Mouse (Mus musculus): ENCODE data around the gene Cnga4.
"Not testable (repeated sequence)": the region's sequence is repeated elsewhere in the genome, so short reads cannot be mapped to it uniquely, and the experiment has no call there.

Gene Cnga4

DNA sequence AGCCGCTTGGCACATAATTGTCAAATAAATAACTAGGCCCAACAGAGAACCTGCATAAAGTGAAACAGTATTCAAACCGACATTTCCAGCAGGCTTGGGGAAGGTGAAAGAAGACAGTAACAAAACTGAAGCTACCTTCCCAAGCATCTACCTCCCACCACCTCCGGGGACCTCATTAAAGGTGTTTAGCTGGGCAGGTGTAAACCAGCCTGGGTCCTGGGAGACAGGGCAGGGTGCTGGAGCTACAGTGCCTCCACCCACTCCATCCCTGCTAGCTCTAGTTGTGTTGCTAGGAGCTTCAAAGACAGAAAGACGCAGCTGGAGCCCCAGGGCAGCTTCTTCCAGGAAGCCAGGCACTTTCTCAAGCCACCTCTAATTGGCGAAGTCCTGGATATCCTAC lies at the start of gene Cnga4:
Gene Cnga4 (plus strand): TSS at position 301 of the 400 bp plus-strand sequence.
- DNase-seq (ENCODE audit: low read depth, low spot score) = no peak

DNA sequence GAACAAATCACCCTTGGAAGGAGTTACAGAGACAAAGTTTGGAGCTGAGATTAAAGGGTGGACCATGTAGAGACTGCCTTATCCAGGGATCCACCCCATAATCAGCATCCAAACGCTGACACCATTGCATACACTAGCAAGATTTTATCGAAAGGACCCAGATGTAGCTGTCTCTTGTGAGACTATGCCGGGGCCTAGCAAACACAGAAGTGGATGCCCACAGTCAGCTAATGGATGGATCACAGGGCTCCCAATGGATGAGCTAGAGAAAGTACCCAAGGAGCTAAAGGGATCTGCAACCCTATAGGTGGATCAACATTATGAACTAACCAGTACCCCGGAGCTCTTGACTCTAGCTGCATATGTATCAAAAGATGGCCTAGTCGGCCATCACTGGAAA lies 48.3 kb upstream of the Cnga4 start:
- not testable (repeated sequence) for DNase-seq (ENCODE audit: low read depth, low spot score)

DNA sequence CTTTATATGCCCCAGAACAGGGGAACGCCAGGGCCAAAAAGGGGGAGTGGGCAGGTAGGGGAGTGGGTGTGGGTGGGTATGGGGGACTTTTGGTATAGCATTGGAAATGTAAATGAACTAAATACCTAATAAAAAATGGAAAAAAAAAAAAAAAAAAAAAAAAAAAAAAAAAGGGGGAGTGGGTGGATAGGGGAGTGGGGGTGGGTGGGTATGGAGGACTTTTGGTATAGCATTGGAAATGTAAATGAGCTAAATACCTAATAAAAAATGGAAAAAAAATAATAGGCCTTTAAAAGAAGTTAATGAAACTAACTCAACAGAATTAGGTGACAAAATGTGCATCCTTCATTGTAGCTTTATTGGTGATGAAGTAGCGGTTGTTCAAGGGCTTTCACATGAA lies 47.9 kb upstream of the Cnga4 start:
- not testable (repeated sequence) for DNase-seq (ENCODE audit: low read depth, low spot score)

DNA sequence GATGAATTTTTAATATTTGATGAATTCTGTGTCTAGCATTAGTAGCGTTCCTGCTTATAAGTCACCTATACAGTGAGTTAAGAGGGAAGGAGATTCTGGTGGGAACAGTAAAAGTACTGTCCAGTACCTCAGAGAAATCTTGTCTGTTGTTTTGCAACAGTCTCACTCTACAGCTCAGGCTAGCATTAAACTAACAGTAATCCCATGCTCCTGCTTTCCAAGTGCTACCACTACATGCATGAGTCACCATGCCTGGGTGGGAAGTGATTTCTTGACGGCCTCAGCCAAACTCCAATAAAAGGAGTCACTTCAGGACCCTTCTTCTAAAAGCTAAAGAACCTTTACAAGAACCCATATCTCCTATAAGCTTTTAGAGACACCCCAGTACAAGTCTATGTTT lies 42.7 kb upstream of the Cnga4 start:
- no peak for DNase-seq (ENCODE audit: low read depth, low spot score)

DNA sequence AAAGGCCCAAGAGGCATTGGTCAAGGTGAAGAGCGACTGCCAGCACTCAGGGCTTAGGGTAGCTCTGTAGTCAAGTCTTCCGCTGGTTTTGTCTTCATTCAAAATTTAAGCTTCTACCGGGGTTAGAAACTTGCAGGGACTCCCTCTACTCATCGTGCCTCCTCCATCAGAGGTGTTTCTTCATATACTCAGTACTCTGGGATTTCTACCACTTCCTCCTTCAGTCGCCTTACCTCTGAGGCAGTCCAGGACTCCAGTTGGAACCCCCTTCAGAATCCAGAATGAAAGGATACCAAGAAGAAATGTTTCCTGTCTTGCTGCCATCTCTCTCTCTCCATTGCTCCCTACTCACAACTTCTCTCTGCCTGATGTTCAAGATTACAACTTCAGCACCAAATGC lies 37.1 kb upstream of the Cnga4 start:
- DNase-seq (ENCODE audit: low read depth, low spot score) = no peak

DNA sequence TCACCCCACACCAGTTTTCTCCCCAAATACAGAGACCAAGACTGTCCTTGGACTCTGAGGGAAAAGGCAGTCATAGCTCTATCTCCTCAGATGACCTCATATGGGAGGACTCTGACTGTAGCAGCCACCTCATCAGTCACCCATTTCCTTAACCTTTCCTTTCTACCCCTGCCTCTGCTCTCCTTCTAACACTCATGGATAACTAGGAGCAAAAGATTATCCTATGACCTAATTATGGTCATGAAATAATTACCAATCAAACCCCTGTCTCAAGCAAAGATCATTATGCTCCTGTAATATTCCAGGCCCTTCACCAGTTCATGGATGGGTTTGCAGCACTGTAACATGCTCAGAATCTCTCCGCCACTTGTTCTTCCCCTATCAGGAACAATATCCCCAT lies 36.4 kb upstream of the Cnga4 start, which contains the start of gene Olfr692:
Gene Olfr692 (plus strand): TSS at position 301 of the 400 bp plus-strand sequence.
- no peak for DNase-seq (ENCODE audit: low read depth, low spot score)

DNA sequence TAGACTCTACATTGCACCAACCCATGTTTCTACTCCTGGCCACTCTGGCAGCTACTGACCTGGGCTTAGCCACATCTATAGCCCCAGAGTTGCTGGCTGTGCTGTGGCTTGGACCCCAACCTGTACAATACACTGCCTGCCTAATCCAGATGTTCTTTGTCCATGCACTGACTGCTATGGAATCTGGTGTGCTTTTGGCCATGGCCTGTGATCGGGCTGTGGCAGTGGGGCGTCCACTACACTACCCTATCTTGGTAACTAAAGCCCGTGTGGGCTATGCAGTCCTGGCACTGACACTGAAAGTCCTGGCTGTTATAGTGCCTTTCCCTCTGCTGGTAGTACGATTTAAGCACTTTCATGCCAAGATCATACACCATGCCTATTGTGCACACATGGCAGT lies 35.8 kb upstream of the Cnga4 start:
- DNase-seq (ENCODE audit: low read depth, low spot score) = no peak

DNA sequence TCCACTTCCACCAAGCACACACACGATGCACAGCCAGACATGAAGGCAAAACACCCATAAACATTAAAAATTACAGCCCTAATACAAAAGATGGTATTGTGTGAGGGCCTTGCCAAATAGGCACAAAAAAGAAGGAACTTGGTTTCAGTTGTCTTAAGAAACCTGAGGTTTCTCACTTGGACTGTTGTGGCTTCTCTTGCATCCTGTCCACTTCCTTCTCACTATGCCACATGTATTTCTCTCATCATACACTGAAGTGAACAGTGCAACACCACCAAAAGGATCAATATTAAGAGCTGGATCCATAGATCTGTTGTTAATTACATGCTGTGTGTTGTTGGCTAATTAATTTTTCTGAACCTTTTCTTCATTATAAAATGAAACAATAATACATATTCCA lies 31.5 kb upstream of the Cnga4 start:
- no peak for DNase-seq (ENCODE audit: low read depth, low spot score)

DNA sequence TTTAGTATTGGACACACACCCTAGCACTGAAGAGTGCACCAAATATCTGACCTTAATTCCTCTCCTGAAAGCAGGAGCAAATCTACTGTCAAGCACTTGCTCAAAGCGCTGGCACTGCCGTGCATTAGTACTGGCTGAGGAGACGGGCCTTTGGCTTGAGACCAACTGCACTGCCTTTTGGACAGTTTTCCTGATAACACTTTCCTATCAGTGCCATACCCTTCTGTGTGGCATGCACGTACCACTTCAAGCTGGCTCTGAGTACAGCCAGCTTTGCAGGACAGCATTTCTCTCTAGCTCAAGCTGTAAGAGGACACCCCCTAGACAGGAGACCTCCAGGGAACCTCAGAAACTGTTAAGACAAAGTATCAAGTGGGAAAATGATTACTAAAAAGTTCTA lies 30.9 kb upstream of the Cnga4 start:
- no peak for DNase-seq (ENCODE audit: low read depth, low spot score)

DNA sequence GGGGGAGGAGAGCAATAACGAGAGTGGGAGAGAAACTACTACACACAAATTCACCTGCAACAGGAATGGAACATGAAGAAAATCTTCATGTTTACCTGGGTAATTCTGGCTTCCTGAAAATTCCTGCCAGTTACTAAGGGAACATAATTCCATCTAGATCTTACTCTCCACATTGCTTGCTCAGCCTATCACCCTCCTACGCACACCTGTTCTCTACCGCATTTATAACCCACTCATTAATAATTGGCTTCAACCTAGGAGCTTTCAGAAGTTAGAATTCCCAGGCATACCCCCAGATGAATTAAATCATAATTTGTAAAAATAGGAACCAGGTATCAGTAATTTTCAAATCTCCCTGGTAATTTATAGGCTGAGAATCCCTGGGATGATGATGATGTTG lies 30.4 kb upstream of the Cnga4 start:
- no peak for DNase-seq (ENCODE audit: low read depth, low spot score)

DNA sequence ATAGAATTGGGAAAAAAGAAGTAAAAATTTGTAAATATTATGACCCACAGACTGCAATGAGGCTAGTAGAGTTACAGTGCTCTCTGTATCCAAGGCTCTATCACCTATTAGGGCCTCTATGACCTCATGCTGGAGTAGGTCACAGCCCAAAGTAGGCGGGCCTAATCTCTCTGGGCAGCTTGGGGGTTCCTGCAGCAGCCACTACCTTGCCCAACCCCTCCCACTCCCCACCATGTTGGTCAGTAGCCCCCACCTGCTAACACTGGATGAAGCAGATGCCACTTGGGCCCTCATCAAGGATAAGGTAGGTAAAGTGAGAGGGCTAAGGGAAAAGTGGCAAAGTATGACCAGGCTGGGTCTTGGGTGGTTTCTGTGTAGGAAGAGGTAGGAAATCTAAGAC lies 29.5 kb upstream of the Cnga4 start, which contains the start of gene Gm5901:
Gene Gm5901 (plus strand): TSS at position 173 of the 400 bp plus-strand sequence.
- DNase-seq (ENCODE audit: low read depth, low spot score) = no peak

DNA sequence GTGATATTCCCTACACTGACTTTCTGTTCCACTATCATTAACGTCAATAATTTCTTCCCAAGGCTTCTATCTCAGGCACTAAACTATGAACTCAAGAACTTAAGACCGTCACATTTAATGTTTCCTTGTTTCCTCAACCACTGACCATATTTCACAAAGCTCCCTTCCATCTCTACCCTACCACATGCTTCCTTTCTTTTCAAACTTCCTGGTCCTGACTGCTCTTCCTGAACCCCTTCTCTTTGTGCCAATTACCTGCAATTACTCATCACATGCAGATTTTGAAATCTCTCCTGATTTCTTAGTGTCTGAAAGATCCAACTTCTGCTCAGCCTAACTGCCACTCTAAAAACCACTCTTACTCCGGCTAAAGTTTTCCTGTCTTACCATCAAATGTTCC lies 24.0 kb upstream of the Cnga4 start:
- no peak for DNase-seq (ENCODE audit: low read depth, low spot score)

DNA sequence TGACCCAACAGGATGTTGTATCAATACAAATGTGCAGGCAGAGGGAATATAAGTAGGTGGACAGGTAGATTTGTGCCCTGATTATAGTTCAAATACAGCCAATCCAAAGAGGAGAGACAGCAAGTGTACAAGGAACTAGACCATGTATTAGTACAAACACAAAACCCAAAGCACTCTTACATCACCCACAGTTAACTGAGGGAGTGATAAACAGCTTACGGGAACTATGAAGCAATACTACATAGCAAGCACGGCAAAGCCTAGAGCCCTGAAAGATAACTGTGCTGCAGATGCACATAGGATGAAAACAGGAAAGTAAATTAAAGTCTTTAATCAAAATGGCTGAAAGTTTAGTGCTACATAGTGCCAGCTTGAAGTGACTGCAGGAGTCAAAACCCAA lies 16.7 kb upstream of the Cnga4 start:
- no peak for DNase-seq (ENCODE audit: low read depth, low spot score)

DNA sequence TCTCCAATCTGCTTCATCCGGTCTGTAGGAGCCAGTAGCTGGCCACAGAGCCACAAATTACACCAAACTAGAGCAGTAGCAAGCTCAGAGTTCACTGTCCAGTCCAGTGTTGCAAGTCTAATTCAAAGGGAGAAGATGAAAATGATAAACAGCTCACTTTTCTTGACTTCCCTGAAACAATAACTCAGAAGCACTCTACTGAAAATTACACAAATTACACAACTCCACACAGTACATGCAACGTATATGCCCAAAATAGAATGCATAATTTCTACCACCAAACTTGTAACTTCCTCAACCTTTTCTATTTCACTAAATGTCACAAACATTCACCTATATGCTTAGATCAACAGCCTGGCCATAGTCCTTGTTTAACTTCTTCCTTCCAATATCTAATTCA lies 14.1 kb upstream of the Cnga4 start:
- no peak for DNase-seq (ENCODE audit: low read depth, low spot score)

DNA sequence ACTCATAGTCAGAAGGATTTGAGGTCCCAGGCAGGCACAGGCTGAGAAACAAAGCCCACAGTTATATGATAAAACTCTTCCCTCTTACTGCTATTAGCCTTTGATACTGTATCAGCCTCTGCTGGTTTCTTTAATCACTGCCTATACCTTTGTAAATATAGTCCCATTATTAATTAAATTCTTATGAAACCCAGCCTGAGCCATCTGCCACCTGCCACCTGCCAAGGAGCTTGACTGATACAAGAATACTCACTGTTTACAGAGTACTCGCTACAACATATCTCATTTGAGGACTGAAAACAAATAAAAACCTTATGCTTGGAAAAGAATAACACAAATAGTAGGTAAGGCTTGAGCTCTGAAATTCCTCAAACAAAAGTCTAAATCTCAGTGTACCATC lies 9.8 kb upstream of the Cnga4 start:
- DNase-seq (ENCODE audit: low read depth, low spot score) = no peak

DNA sequence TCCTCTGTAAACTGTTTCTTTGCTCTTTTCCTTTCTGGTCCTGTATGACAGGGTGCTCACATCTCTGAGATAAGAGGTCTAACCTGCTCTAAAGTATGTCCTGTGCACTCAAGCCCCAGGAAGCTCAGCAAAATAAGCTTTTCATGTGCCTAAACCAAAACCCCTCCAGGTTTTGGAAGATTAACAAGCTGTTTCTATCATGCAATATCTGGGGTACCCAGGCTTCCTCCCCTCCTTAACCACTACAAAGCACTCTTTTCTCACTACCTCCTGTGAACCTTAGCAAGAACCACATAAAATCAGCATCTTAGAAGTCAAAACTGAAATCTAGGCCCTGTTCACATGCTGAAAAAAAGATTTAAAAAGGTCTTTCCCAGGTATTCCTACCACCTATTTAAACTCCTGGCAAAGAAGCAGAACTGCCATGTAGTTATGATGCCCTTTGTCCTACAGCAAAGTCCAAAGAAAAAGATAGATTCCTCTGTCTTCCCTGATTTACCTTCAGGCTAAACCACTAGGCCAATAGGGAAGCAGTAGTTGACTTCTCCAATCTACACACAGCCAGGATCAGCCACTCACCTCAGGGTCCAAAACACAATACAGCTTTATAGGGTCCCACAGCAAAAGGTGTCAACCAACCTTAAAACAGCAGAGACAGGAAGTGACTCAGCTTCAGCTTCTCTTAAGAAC lies 9.1 kb upstream of the Cnga4 start:
- DNase-seq (ENCODE audit: low read depth, low spot score) = no peak

DNA sequence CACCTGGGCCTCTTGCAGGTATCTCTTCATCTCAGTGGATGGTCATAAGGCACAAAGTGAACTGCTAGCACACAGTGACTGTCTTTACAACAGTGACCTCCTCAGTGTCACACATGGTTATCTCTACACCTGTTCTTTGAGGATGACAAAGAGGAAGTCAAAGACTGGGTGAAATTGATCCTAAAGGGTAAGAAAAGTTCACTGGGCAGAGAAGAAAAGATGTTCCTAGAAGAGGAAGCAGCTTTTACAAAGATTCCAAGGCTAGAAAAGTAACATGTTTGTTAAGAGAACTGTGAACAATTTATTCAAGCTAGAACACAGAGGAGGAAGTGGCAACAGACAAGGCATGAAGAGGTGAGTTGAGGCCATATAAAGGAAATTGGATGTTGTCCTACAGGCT lies 8.2 kb upstream of the Cnga4 start:
- no peak for DNase-seq (ENCODE audit: low read depth, low spot score)

DNA sequence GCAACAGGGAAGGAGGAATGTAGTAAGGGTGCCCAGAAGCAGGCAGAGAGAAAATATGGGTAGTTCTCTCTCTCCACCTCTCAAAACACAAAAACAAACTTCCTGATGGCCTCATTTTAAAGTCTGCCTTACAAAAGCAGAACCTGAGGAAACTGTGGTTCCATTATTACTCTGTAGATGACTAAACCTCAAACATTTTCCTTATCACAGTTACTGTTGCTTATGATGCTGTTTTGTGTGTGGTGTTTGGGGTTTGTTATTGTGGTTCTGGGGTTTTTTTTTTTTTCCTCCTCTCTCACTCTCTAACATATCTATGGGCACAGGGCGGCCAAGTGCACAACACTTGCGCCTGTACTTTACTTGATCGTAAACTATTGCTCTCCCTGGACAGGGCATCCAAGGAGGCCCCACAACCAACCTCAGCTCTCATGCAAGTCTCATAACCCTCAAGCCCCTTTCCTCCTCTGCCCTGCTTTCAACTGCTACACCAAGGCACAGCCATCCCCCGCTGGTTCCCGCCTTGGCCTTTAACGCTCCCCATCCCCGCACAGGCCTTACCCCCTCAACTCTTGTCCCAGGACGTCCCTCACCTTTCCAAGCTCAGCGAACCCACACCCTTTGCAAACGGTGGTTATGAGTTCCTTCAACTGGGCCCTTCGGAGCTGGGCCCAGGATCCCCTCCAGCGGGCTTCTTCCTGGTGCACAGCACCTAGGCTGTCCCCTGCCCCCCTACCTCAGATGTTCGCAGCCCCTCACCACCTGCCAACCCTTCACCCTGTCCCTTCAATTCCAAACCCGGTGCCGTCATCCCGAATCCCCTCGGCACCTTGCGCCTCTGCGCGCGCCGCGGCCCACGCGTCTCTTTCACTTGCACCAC lies 5.1 kb upstream of the Cnga4 start:
- peak; percentile 13 for DNase-seq (ENCODE audit: low read depth, low spot score)

DNA sequence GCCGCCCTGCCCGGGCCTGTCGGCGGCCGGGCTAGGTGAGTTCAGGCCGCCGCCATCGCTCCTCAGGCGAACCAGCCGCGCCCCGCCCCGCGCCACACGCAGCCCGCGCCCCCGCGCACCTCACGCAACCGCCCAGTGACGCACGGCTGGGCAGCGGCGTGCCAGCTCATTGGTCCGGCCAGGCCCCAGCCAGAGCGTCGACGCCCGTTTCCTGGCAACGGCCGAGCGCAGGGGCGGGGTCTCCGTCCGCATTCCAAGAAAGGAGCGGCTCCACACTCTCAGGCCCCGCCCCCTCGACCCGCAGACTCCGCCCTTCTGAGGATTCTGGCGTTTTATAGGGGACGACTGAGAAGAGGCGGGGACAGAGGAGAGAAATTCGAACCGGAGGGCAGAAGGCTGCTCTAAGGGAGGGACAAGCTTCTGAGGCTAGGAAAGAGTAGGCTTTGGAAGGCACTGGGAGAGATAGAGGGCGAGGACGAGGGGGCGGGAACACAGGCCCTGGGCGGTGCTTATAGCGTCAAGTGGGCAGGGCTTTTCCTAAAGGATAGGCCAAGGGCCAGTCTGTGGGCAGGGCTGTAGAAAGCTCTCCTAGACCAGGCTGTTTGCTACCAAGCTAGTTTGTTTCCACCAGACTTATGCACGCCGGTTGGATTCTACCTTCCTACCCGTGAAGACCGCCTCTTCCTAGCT lies 4.3 kb upstream of the Cnga4 start, which contains the start of gene Fam160a2:
Gene Fam160a2 (minus strand): TSS at position 120 of the 690 bp plus-strand sequence.
- peak; percentile 99 for DNase-seq (ENCODE audit: low read depth, low spot score)

DNA sequence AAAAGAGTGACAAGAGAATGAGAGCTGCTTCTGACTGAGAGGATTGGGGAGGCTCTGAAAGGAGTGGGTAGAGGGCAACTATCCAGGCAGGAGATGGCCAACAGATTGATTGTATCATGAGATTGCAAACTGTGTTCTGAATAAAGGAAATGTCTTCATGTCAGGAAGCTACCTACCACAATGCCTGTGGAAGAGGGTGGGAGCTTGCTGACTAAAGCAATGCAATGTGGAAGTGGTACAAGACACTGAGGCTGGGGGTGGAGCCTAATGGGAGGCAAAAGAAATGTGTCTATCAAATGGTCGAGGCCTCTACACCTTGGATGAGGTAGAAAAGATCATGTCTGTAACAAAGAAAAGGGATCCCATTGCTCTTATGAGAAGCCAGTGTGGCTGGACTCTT lies 2.0 kb downstream of the Cnga4 start:
- DNase-seq (ENCODE audit: low read depth, low spot score) = no peak

DNA sequence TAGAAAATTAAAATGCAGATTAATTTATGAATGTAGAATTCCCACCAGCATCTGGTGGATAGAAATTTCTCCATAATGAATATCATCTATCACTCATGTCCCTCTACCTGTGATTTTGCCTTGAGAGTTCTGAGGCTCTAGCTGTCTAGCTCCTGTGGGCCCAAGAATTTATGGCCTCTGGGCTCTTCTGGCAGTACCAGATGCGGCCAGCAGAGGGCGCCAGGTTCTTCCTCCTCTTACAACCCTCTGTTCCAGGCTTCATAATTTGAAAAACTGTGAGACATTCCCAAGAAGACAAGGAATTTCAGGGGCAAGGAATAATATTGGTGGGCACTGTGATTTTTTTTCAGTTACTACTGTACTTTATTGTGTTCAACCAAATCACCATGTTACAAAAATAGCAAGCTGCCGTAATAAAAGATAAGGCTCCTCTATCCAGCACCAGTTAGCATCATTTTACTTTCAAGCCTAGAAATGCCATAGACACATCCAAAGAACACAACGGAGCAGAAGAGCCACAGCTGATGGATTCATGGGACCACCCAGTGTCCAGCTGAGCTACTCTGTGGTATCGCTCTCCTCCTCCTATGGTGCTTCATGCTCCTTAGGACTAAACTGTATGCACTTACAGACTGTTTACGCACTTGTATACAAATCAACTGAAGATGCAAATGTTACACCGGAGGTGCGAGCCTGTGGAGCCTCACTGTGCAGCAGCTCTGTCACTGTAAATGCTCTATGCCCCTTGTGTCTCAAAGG lies 7.7 kb downstream of the Cnga4 start:
- DNase-seq (ENCODE audit: low read depth, low spot score) = peak; percentile 63

DNA sequence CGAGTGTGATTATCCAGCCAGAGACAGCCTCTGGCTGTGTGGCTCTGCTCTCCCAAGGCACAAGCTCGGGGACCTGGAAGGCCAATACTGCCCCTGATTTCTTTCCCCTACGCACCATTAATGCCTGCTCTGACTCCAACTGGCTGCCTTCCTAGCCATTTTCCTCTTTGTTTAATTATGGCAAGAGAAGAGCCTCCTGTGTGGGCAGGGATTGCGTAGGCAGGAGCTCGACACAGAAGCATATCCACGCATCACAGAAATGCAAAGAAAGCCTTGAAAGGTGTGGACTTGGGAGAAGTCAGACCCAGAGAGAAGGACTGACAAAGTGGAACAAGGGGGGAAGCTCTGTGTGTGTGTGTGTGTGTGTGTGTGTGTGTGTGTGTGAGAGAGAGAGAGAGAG lies 10.0 kb downstream of the Cnga4 start:
- DNase-seq (ENCODE audit: low read depth, low spot score) = no peak

Data from forelimb bud, embryonic 11.5 days (tissue).